Comparison of ENCODE assay signal across 11 mouse cellular contexts in the genomic region with DNA sequence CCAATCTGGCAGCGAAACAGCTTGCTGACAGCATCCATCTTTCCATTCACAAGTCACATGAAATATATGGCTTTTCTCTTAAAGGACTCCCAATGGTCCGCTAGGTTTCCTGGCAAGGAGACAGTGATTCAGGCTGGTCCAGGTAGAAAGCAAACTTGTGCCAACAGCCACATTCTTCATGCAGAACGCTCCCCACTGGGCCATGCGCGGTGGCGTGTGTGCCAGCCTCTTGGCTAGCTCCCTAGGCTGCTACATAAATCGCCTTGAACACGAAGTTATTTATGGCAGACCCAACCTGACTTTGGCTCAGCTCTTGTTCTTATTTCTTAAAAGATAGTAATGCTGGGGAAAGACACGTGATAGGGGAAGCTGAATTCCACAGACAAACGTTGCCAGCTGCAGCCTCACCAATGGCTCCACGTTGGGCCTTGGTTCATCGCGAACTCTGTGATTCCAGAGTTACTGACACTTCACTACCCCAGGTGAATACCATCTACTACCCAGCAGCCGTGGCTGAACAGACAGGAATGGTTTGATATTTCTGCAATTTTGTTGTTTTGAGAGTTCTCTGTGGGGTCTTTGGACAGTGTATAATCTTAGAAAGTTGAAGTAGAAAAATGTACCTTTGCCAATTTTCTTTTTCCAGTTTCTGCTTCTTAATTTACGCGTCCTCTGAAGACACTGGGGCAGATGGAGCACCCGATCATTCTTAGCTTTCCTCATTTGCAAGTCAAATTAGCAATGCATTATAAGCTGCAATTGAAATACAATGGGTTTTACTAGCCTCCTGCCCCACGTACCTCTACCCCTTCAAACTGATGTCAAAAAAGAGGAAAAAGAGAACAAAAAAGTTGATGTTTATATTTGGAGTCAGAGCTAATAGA.
DNase-seq lines count a peak whose midpoint lies in the region; ATAC-seq and TF ChIP-seq lines count a peak whose summit lies in the region.
"Had no signal": no experiment of that assay in that cellular context is flagged by ENCODE, and none has a peak within 500 bp of the region (broad histone marks: within the 10 kb centered on the region; RNA-seq: fewer than 3 reads in every experiment).

No protein-coding gene starts in this region.

- no peak overlapping the region for H3K9ac ChIP-seq in forebrain, embryonic 14.5 days (ENCODE audit: low read length)
- H3K9ac ChIP-seq in midbrain, postnatal 0 days (replicated peaks; ENCODE audit: low read length, poor library complexity, severe bottlenecking), result no peak overlapping the region
- H3K9ac ChIP-seq in kidney, embryonic 14.5 days (ENCODE audit: low read depth, low read length), result no peak overlapping the region
- H3K9ac ChIP-seq: embryonic facial prominence, embryonic 12.5 days; intestine, embryonic 15.5 days; lung, embryonic 15.5 days had no signal

- H3K27ac ChIP-seq in kidney, adult 2 months (ENCODE audit: insufficient read depth, low read depth, low read length), result no peak overlapping the region
- peak overlapping the region; percentile 74 for H3K27ac ChIP-seq in forebrain, embryonic 14.5 days (ENCODE audit: low read depth, low read length)
- H3K27ac ChIP-seq in midbrain, postnatal 0 days (ENCODE audit: low read depth, low read length), result no peak overlapping the region
- no peak overlapping the region for H3K27ac ChIP-seq in kidney, embryonic 14.5 days (ENCODE audit: low read depth, low read length)
- H3K27ac ChIP-seq: embryonic facial prominence, embryonic 12.5 days; intestine, embryonic 15.5 days; lung, embryonic 15.5 days had no signal

- DNase-seq in kidney, adult 2 months, result peak; percentile 12
- DNase-seq in kidney, adult 18-20 months, result no peak
- peak; percentile 53 to 56 for DNase-seq in cerebellum, adult 18-20 months
- DNase-seq in forebrain, embryonic 14.5 days (ENCODE audit: low spot score), result peak; percentile 76
- peak; percentile 15 for DNase-seq in midbrain, postnatal 0 days (ENCODE audit: low spot score)
- no peak for DNase-seq in heart, adult 8-10 months (ENCODE audit: low spot score)
- no peak for DNase-seq in left cerebral cortex, postnatal 14 days (ENCODE audit: low spot score in 2 of 2)

- no peak for TF ChIP-seq POLR2A in kidney, adult 2 months (IDR thresholded peaks at IDR 0.05; ENCODE audit: low read depth, low read length)

- ATAC-seq in forebrain, embryonic 14.5 days, result peak; percentile 71
- ATAC-seq in midbrain, postnatal 0 days (ENCODE audit: low FRiP score), result no peak
- ATAC-seq in kidney, embryonic 14.5 days (ENCODE audit: low FRiP score, low TSS enrichment), result no peak
- ATAC-seq: intestine, embryonic 15.5 days had no signal

- intact Hi-C loops in left cerebral cortex, postnatal 14 days (cut with DNase I), result no loop called here

- H3K27me3 ChIP-seq in kidney, adult 2 months (replicated peaks; ENCODE audit: control insufficient read depth, insufficient read depth, low read length), result no peaks in the 10 kb centered on the region
- no peaks in the 10 kb centered on the region for H3K27me3 ChIP-seq in forebrain, embryonic 14.5 days (replicated peaks; ENCODE audit: control insufficient read depth, insufficient read depth, low read length)
- no peaks in the 10 kb centered on the region for H3K27me3 ChIP-seq in midbrain, postnatal 0 days (ENCODE audit: insufficient read depth, low read length)
- H3K27me3 ChIP-seq in kidney, embryonic 14.5 days (ENCODE audit: control insufficient read depth, insufficient read depth, low read length), result no peaks in the 10 kb centered on the region
- H3K27me3 ChIP-seq: embryonic facial prominence, embryonic 12.5 days; intestine, embryonic 15.5 days; lung, embryonic 15.5 days had no signal

- WGBS in kidney, adult 2 months, result 67% methylated on average over 18 of the region's 18 CpGs
- WGBS in forebrain, embryonic 14.5 days, result 22% methylated on average over 18 of the region's 18 CpGs
- 41% methylated on average over 18 of the region's 18 CpGs for WGBS in midbrain, postnatal 0 days
- 76% methylated on average over 18 of the region's 18 CpGs for WGBS in kidney, embryonic 14.5 days

- H3K4me1 ChIP-seq in kidney, adult 2 months (ENCODE audit: control insufficient read depth, insufficient read depth, low read length), result no peaks in the 10 kb centered on the region
- peaks cover 19% of the 10 kb centered on the region for H3K4me1 ChIP-seq in forebrain, embryonic 14.5 days (ENCODE audit: control insufficient read depth, insufficient read depth, low read length)
- no peaks in the 10 kb centered on the region for H3K4me1 ChIP-seq in midbrain, postnatal 0 days (ENCODE audit: insufficient read depth, low read length)
- H3K4me1 ChIP-seq in kidney, embryonic 14.5 days (ENCODE audit: control insufficient read depth, insufficient read depth, low read length), result no peaks in the 10 kb centered on the region
- H3K4me1 ChIP-seq: embryonic facial prominence, embryonic 12.5 days; intestine, embryonic 15.5 days had no signal

- TF ChIP-seq CTCF in kidney, adult 2 months (conservative IDR thresholded peaks at IDR 0.05; ENCODE audit: insufficient read depth, insufficient read length, low read depth, low read length), result no peak
- TF ChIP-seq CTCF in midbrain, postnatal 0 days (IDR thresholded peaks at IDR 0.05), result no peak

- H3K4me2 ChIP-seq in forebrain, embryonic 14.5 days (ENCODE audit: low read length), result peak overlapping the region; percentile 40
- H3K4me2 ChIP-seq in midbrain, postnatal 0 days (ENCODE audit: low read depth, low read length, poor library complexity, severe bottlenecking), result no peak overlapping the region
- no peak overlapping the region for H3K4me2 ChIP-seq in kidney, embryonic 14.5 days (replicated peaks; ENCODE audit: low read depth, low read length)
- H3K4me2 ChIP-seq: embryonic facial prominence, embryonic 12.5 days; intestine, embryonic 15.5 days; lung, embryonic 15.5 days had no signal

- H3K9me3 ChIP-seq in forebrain, embryonic 14.5 days (replicated peaks; ENCODE audit: control insufficient read depth, low read length), result no peaks in the 10 kb centered on the region
- H3K9me3 ChIP-seq in midbrain, postnatal 0 days (ENCODE audit: low read length), result no peaks in the 10 kb centered on the region
- H3K9me3 ChIP-seq in kidney, embryonic 14.5 days (ENCODE audit: control insufficient read depth, low read length), result no peaks in the 10 kb centered on the region
- H3K9me3 ChIP-seq: embryonic facial prominence, embryonic 12.5 days; intestine, embryonic 15.5 days; lung, embryonic 15.5 days had no signal

- H3K4me3 ChIP-seq in kidney, adult 2 months (ENCODE audit: insufficient read depth, low read depth, low read length), result no peak overlapping the region
- H3K4me3 ChIP-seq in forebrain, embryonic 14.5 days (ENCODE audit: low read depth, low read length), result no peak overlapping the region
- no peak overlapping the region for H3K4me3 ChIP-seq in midbrain, postnatal 0 days (ENCODE audit: low read depth, low read length)
- no peak overlapping the region for H3K4me3 ChIP-seq in kidney, embryonic 14.5 days (ENCODE audit: low read length)
- H3K4me3 ChIP-seq: embryonic facial prominence, embryonic 12.5 days; intestine, embryonic 15.5 days; lung, embryonic 15.5 days had no signal

- H3K36me3 ChIP-seq in kidney, adult 2 months (ENCODE audit: control insufficient read depth, insufficient read depth, low read length), result no peaks in the 10 kb centered on the region
- H3K36me3 ChIP-seq in forebrain, embryonic 14.5 days (ENCODE audit: control insufficient read depth, insufficient read depth, low read length), result no peaks in the 10 kb centered on the region
- no peaks in the 10 kb centered on the region for H3K36me3 ChIP-seq in midbrain, postnatal 0 days (ENCODE audit: insufficient read depth, low read length)
- no peaks in the 10 kb centered on the region for H3K36me3 ChIP-seq in kidney, embryonic 14.5 days (ENCODE audit: control insufficient read depth, insufficient read depth, low read length)
- H3K36me3 ChIP-seq: embryonic facial prominence, embryonic 12.5 days; intestine, embryonic 15.5 days; lung, embryonic 15.5 days had no signal

Comparison
In these comparisons a context has a peak if more than half of its experiments do, and no peak if none do; other contexts are left out.
1. DNase-seq: peak in kidney, adult 2 months (single experiment), cerebellum, adult 18-20 months (2 of 2), forebrain, embryonic 14.5 days (single experiment) and midbrain, postnatal 0 days (single experiment); none in kidney, adult 18-20 months (single experiment), heart, adult 8-10 months (single experiment) and left cerebral cortex, postnatal 14 days (0 of 2).